In genomic region chr13:12257391-12258380, GRCm38 (mm10) we compare ENCODE assay signal across 8 mouse cellular contexts. TPM values are rescaled to one million over a fixed set of nuclear protein-coding genes. Genes with fewer than 3 reads are reported as not detected.
DNase-seq lines count a peak whose midpoint lies in the region; ATAC-seq and TF ChIP-seq lines count a peak whose summit lies in the region.

TSS of gene Mtr (minus strand) at chr13:12258113.

- no peak for TF ChIP-seq CTCF in lung, postnatal 0 days (IDR thresholded peaks at IDR 0.05)

- no peaks in the 10 kb centered on the region for H3K27me3 ChIP-seq in hindbrain, embryonic 10.5 days (ENCODE audit: insufficient read depth, poor library complexity, severe bottlenecking)
- no peaks in the 10 kb centered on the region for H3K27me3 ChIP-seq in lung, postnatal 0 days (replicated peaks; ENCODE audit: insufficient read depth, low read length)

- H3K27ac ChIP-seq in hindbrain, embryonic 10.5 days, result peak within 1 kb of the TSS; percentile 92
- H3K27ac ChIP-seq in lung, postnatal 0 days (ENCODE audit: low read length), result peak within 1 kb of the TSS; percentile 90

- WGBS in hindbrain, embryonic 10.5 days, result under 1% methylated on average over 69 of the region's 69 CpGs
- under 1% methylated on average over 69 of the region's 69 CpGs for WGBS in lung, postnatal 0 days

- H3K36me3 ChIP-seq in hindbrain, embryonic 10.5 days, result peaks cover 8% of the 10 kb centered on the region; the same call in 1 of the 2 replicates
- no peaks in the 10 kb centered on the region for H3K36me3 ChIP-seq in lung, postnatal 0 days (ENCODE audit: insufficient read depth, low read length)

- H3K9me3 ChIP-seq in hindbrain, embryonic 10.5 days, result peaks cover 9% of the 10 kb centered on the region
- no peaks in the 10 kb centered on the region for H3K9me3 ChIP-seq in lung, postnatal 0 days (ENCODE audit: low read length)

- peak within 1 kb of the TSS; percentile 71 for H3K4me2 ChIP-seq in lung, postnatal 0 days (replicated peaks; ENCODE audit: low read depth, low read length)

- TF ChIP-seq EP300 in lung, postnatal 0 days (IDR thresholded peaks at IDR 0.05), result no peak

- peak; percentile 94 for DNase-seq in MN1 (ENCODE audit: low spot score)
- peak; percentile 96 for DNase-seq in cerebellum, adult 9-10 months
- DNase-seq in hindbrain, embryonic 10.5 days (ENCODE audit: low spot score), result peak; percentile 95
- DNase-seq in layer of hippocampus, adult 9-11 months, result peak; percentile 98
- DNase-seq in lung, postnatal 0 days (ENCODE audit: low spot score), result peak; percentile 99
- DNase-seq in ovary, postnatal 14 days (ENCODE audit: low spot score), result peak; percentile 81
- peak; percentile 96 for DNase-seq in thymus, postnatal 14 days

- H3K4me1 ChIP-seq in hindbrain, embryonic 10.5 days (replicated peaks), result peaks cover 17% of the 10 kb centered on the region
- H3K4me1 ChIP-seq in lung, postnatal 0 days (ENCODE audit: insufficient read depth, low read depth, low read length), result peaks cover 8% of the 10 kb centered on the region; the same call in 1 of the 2 replicates

- peak; percentile 99 for ATAC-seq in frontal cortex, adult (ENCODE audit: low TSS enrichment)
- ATAC-seq in lung, postnatal 0 days, result peak; percentile 100

- H3K9ac ChIP-seq in lung, postnatal 0 days (replicated peaks; ENCODE audit: low read depth), result peak within 1 kb of the TSS; percentile 76

- peak within 1 kb of the TSS; percentile 80 for H3K4me3 ChIP-seq in hindbrain, embryonic 10.5 days
- peak within 1 kb of the TSS; percentile 79 for H3K4me3 ChIP-seq in lung, postnatal 0 days (ENCODE audit: low read depth, low read length)

RNA-seq across cellular contexts. Expression of gene Mtr, which starts in this region (rescaled TPM):
- 13.0 and 17.3 TPM in 2 replicates for polyA plus RNA-seq in hindbrain, embryonic 10.5 days (2016; fragmentation: Nextera tagmentation; extraction: Ambion mirVana)
- 4.9 and 5.2 TPM in 2 replicates for polyA plus RNA-seq in lung, postnatal 0 days (2015; fragmentation: Nextera tagmentation; extraction: Ambion mirVana)

Comparison
In these comparisons a context has a peak if more than half of its experiments do, and no peak if none do; other contexts are left out.
1. Peak in every context shown above with its lines: DNase-seq, ATAC-seq, H3K4me3 ChIP-seq and H3K27ac ChIP-seq.